ENCODE assay signal across 9 mouse cellular contexts in the genomic region with DNA sequence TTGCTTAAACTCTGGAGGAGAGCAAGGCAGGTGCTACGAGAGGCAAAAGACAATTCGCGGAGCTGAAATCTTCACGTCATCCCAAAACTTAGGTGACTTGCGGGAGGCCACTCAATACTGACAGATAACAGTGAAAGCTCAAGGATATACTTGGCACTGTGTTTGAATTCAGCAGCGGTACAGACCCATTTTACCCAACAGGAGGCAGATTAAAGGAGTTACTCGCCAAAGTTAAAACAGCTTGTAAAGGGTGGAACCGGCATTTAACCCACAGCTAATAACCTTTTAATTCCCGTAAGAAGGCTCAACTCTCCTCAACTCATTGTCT. TPM values are rescaled to one million over a fixed set of nuclear protein-coding genes. Genes with fewer than 3 reads are reported as not detected.
A peak's percentile ranks its signal among the peaks of the same experiment; 100 is the strongest.
DNase-seq lines count a peak whose midpoint lies in the region; ATAC-seq and TF ChIP-seq lines count a peak whose summit lies in the region.
"Had no signal": no experiment of that assay in that cellular context is flagged by ENCODE, and none has a peak within 500 bp of the region (broad histone marks: within the 10 kb centered on the region; RNA-seq: fewer than 3 reads in every experiment).

No protein-coding gene starts in this region.

- H3K27ac ChIP-seq in left cerebral cortex, adult 2 months: peak overlapping the region; percentile 84
- peak overlapping the region; percentile 89 for H3K27ac ChIP-seq in embryonic facial prominence, embryonic 13.5 days
- peak overlapping the region; percentile 31 for H3K27ac ChIP-seq in intestine, embryonic 16.5 days (ENCODE audit: low read length)
- peak overlapping the region; percentile 89 for H3K27ac ChIP-seq in neural tube, embryonic 13.5 days (replicated peaks)

- peak overlapping the region; percentile 69 for H3K4me2 ChIP-seq in embryonic facial prominence, embryonic 13.5 days
- H3K4me2 ChIP-seq in intestine, embryonic 16.5 days (ENCODE audit: low read depth, low read length): peak overlapping the region; percentile 47
- peak overlapping the region; percentile 84 for H3K4me2 ChIP-seq in neural tube, embryonic 13.5 days

- ATAC-seq in embryonic facial prominence, embryonic 13.5 days (ENCODE audit: insufficient number of reproducible peaks, insufficient read depth, low FRiP score, low TSS enrichment, low read depth): no peak
- ATAC-seq in intestine, embryonic 16.5 days: no peak; the same call in 1 of the 2 replicates
- peak; percentile 41 for ATAC-seq in neural tube, embryonic 13.5 days (ENCODE audit: low read depth)
- no peak for ATAC-seq in monocyte, adult 5-6 weeks (replicated peaks; ENCODE audit: insufficient number of reproducible peaks, low FRiP score, low TSS enrichment, poor library complexity, severe bottlenecking)

- H3K36me3 ChIP-seq in embryonic facial prominence, embryonic 13.5 days: peaks cover 29% of the 10 kb centered on the region
- H3K36me3 ChIP-seq in intestine, embryonic 16.5 days (ENCODE audit: control insufficient read depth, insufficient read depth, low read length): no peaks in the 10 kb centered on the region
- H3K36me3 ChIP-seq in neural tube, embryonic 13.5 days: peaks cover 27% of the 10 kb centered on the region

- no peak for DNase-seq in left cerebral cortex, adult 2 months (ENCODE audit: extremely low spot score in 1 of 2, low spot score in 2 of 2)
- no peak for DNase-seq in left cerebral cortex, postnatal 14 days (ENCODE audit: low spot score in 2 of 2)
- DNase-seq in testis, postnatal 10 days (ENCODE audit: low spot score): no peak
- no peak for DNase-seq in cerebellum, postnatal 36 days

- no peaks in the 10 kb centered on the region for H3K9me3 ChIP-seq in embryonic facial prominence, embryonic 13.5 days
- no peaks in the 10 kb centered on the region for H3K9me3 ChIP-seq in intestine, embryonic 16.5 days (ENCODE audit: control insufficient read depth, low read length)
- no peaks in the 10 kb centered on the region for H3K9me3 ChIP-seq in neural tube, embryonic 13.5 days

- peak overlapping the region; percentile 55 for H3K4me3 ChIP-seq in left cerebral cortex, adult 2 months
- peak overlapping the region; percentile 50 for H3K4me3 ChIP-seq in embryonic facial prominence, embryonic 13.5 days
- H3K4me3 ChIP-seq in intestine, embryonic 16.5 days (ENCODE audit: low read length): peak overlapping the region; percentile 60
- H3K4me3 ChIP-seq in neural tube, embryonic 13.5 days: peak overlapping the region; percentile 53

- no peaks in the 10 kb centered on the region for H3K27me3 ChIP-seq in embryonic facial prominence, embryonic 13.5 days
- H3K27me3 ChIP-seq in intestine, embryonic 16.5 days (replicated peaks; ENCODE audit: control insufficient read depth, insufficient read depth, low read length): no peaks in the 10 kb centered on the region
- H3K27me3 ChIP-seq in neural tube, embryonic 13.5 days: no peaks in the 10 kb centered on the region

- peak overlapping the region; percentile 62 for H3K9ac ChIP-seq in embryonic facial prominence, embryonic 13.5 days
- H3K9ac ChIP-seq in intestine, embryonic 16.5 days (ENCODE audit: low read depth, low read length): peak overlapping the region; percentile 50
- H3K9ac ChIP-seq in neural tube, embryonic 13.5 days: peak overlapping the region; percentile 67

- intact Hi-C loops in left cerebral cortex, adult 2 months (cut with DNase I): no loop called here
- intact Hi-C loops in left cerebral cortex, postnatal 14 days (cut with DNase I): no loop called here

- H3K4me1 ChIP-seq in embryonic facial prominence, embryonic 13.5 days: peaks cover 38% of the 10 kb centered on the region
- H3K4me1 ChIP-seq in intestine, embryonic 16.5 days (ENCODE audit: control insufficient read depth, insufficient read depth, low read length): peaks cover 20% of the 10 kb centered on the region
- peaks cover 43% of the 10 kb centered on the region for H3K4me1 ChIP-seq in neural tube, embryonic 13.5 days (replicated peaks)

- 3% methylated on average over 9 of the region's 9 CpGs for WGBS in embryonic facial prominence, embryonic 13.5 days
- WGBS in intestine, embryonic 16.5 days: 2% methylated on average over 9 of the region's 9 CpGs
- 6% methylated on average over 9 of the region's 9 CpGs for WGBS in neural tube, embryonic 13.5 days

- TF ChIP-seq CTCF in left cerebral cortex, adult 2 months (IDR thresholded peaks at IDR 0.05): no peak; the same call in 1 of the 2 replicates

RNA-seq across cellular contexts. Expression of a gene that starts 0.4 kb away (rescaled TPM):
- 100 to 1,000 TPM; 106 to 107 TPM for total RNA-seq in left cerebral cortex, adult 2 months (2021)
- total RNA-seq in left cerebral cortex, postnatal 14 days (2021): 10 to 100 TPM; 82.8 to 93.9 TPM
- polyA plus RNA-seq in embryonic facial prominence, embryonic 13.5 days (2015; fragmentation: Nextera tagmentation; extraction: Ambion mirVana): 44.8 and 47.1 TPM in 2 replicates
- polyA plus RNA-seq in intestine, embryonic 16.5 days (2015; fragmentation: Nextera tagmentation; extraction: Ambion mirVana): 19.5 and 21.5 TPM in 2 replicates
- 33.3 and 36.7 TPM in 2 replicates for polyA plus RNA-seq in neural tube, embryonic 13.5 days (2015; fragmentation: Nextera tagmentation; extraction: Ambion mirVana)
- 18.6 to 39.4 TPM (median 21.2 TPM) in 3 replicates for total RNA-seq in monocyte, adult 5-6 weeks (2017)

RNA-seq across cellular contexts. Expression of a gene that starts 4.6 kb away (rescaled TPM):
- total RNA-seq in left cerebral cortex, adult 2 months (2021): 100 to 1,000 TPM; 147 to 157 TPM
- 100 to 1,000 TPM; 124 to 147 TPM for total RNA-seq in left cerebral cortex, postnatal 14 days (2021)
- polyA plus RNA-seq in embryonic facial prominence, embryonic 13.5 days (2015; fragmentation: Nextera tagmentation; extraction: Ambion mirVana): 80.5 and 89.0 TPM in 2 replicates
- polyA plus RNA-seq in intestine, embryonic 16.5 days (2015; fragmentation: Nextera tagmentation; extraction: Ambion mirVana): 18.3 and 19.3 TPM in 2 replicates
- polyA plus RNA-seq in neural tube, embryonic 13.5 days (2015; fragmentation: Nextera tagmentation; extraction: Ambion mirVana): 79.1 and 82.0 TPM in 2 replicates
- 2.0 to 10.6 TPM (median 2.2 TPM) in 3 replicates for total RNA-seq in monocyte, adult 5-6 weeks (2017)
- polyA plus RNA-seq: inflammation-experienced regulatory T-cells, adult 6 months had no signal

RNA-seq across cellular contexts. Expression of a gene that starts 5.9 kb away (rescaled TPM):
- total RNA-seq in left cerebral cortex, adult 2 months (2021): not detected
- total RNA-seq in left cerebral cortex, postnatal 14 days (2021): under 1 TPM; 0.11 to 0.30 TPM
- 0.79 and 1.0 TPM in 2 replicates for polyA plus RNA-seq in embryonic facial prominence, embryonic 13.5 days (2015; fragmentation: Nextera tagmentation; extraction: Ambion mirVana)
- 0.80 and 1.2 TPM in 2 replicates for polyA plus RNA-seq in intestine, embryonic 16.5 days (2015; fragmentation: Nextera tagmentation; extraction: Ambion mirVana)
- polyA plus RNA-seq in neural tube, embryonic 13.5 days (2015; fragmentation: Nextera tagmentation; extraction: Ambion mirVana): 0.27 TPM in 1 of 2 replicates, not detected in the other
- not detected in 3 replicates for total RNA-seq in monocyte, adult 5-6 weeks (2017)

RNA-seq across cellular contexts. Expression of a gene that starts 39.8 kb away (rescaled TPM):
- 1 to 10 TPM; 3.2 to 3.6 TPM for total RNA-seq in left cerebral cortex, adult 2 months (2021)
- 1 to 10 TPM; 1.6 to 2.0 TPM for total RNA-seq in left cerebral cortex, postnatal 14 days (2021)
- 15.4 and 16.2 TPM in 2 replicates for polyA plus RNA-seq in embryonic facial prominence, embryonic 13.5 days (2015; fragmentation: Nextera tagmentation; extraction: Ambion mirVana)
- 70.1 and 71.1 TPM in 2 replicates for polyA plus RNA-seq in intestine, embryonic 16.5 days (2015; fragmentation: Nextera tagmentation; extraction: Ambion mirVana)
- 4.5 and 4.7 TPM in 2 replicates for polyA plus RNA-seq in neural tube, embryonic 13.5 days (2015; fragmentation: Nextera tagmentation; extraction: Ambion mirVana)
- 2.5 to 14.9 TPM (median 12.9 TPM) in 3 replicates for total RNA-seq in monocyte, adult 5-6 weeks (2017)

RNA-seq across cellular contexts. Expression of a gene that starts 50.3 kb away (rescaled TPM):
- total RNA-seq in left cerebral cortex, adult 2 months (2021): not detected
- not detected for total RNA-seq in left cerebral cortex, postnatal 14 days (2021)
- polyA plus RNA-seq in embryonic facial prominence, embryonic 13.5 days (2015; fragmentation: Nextera tagmentation; extraction: Ambion mirVana): 0.54 TPM in 1 of 2 replicates, not detected in the other
- polyA plus RNA-seq in intestine, embryonic 16.5 days (2015; fragmentation: Nextera tagmentation; extraction: Ambion mirVana): 0.27 TPM in 1 of 2 replicates, not detected in the other
- polyA plus RNA-seq in neural tube, embryonic 13.5 days (2015; fragmentation: Nextera tagmentation; extraction: Ambion mirVana): not detected in 2 replicates
- not detected in 3 replicates for total RNA-seq in monocyte, adult 5-6 weeks (2017)
- polyA plus RNA-seq: inflammation-experienced regulatory T-cells, adult 6 months had no signal

Comparison
In these comparisons a context has a peak if more than half of its experiments do, and no peak if none do; other contexts are left out.
1. H3K27ac ChIP-seq: peak in every context shown above with its lines; median percentile 89 in embryonic facial prominence, embryonic 13.5 days; 89 in neural tube, embryonic 13.5 days; 84 in left cerebral cortex, adult 2 months; 31 in intestine, embryonic 16.5 days.
2. RNA of a gene that starts 4.6 kb away (total RNA-seq): 147 to 157 TPM in left cerebral cortex, adult 2 months and 124 to 147 TPM in left cerebral cortex, postnatal 14 days; 2.0 to 10.6 TPM in monocyte, adult 5-6 weeks; every median in the first group is over 10 times any median in the second.
3. Peak in every context shown above with its lines, with median percentiles within 50 percentile points of each other: H3K4me3 ChIP-seq, H3K4me2 ChIP-seq and H3K9ac ChIP-seq.